Mouse (Mus musculus) ES-E14 (cell line): ENCODE measurements around the gene Ube2n.
"Not testable (repeated sequence)": the region's sequence is repeated elsewhere in the genome, so short reads cannot be mapped to it uniquely, and the experiment has no call there.

Experiments
- CHD2 ChIP-seq: IDR thresholded peaks from 2 replicates; pipeline ENCODE4 v1.6.1; 2014; ENCODE audit warnings: mild to moderate bottlenecking, low read depth, low read length, inconsistent platforms
- HCFC1 ChIP-seq: IDR thresholded peaks from 2 replicates; pipeline ENCODE4 v1.6.1; 2012; ENCODE audit warnings: low read length, inconsistent platforms, borderline replicate concordance; ENCODE audit not compliant: insufficient read depth
- MAFK ChIP-seq: IDR thresholded peaks from 2 replicates; pipeline ENCODE4 v1.6.1; 2014; ENCODE audit warnings: mild to moderate bottlenecking, low read depth, low read length, inconsistent platforms; ENCODE audit not compliant: insufficient read depth

DNA sequence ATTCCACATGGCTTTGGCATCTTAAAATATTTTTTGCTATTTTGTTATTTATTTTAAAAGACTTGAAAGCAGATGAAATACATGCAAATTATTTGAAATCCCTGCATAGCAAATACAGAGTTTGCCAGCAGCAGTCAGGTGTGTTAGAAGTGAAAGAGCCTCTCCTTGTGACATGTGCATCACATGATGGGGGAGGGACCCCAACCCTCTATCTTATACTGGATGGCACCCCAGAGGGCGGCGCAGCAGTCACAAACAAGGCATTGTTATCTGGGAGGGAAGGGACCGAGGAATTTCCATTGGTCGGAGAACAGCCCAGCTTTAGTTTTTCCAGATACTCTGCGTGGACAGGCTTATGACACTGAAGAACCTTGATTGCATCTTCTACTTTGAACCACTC, 34.1 kb downstream of the Ube2n start:
- TF ChIP-seq CHD2, MAFK, HCFC1: not testable (repeated sequence)
